Mouse (Mus musculus) hindbrain, embryonic 13.5 days (tissue): ENCODE results near the gene Sirt7. TPM values are rescaled to one million over a fixed set of nuclear protein-coding genes. Genes with fewer than 3 reads are reported as not detected.

Experiments used
- ATAC-seq: fragments of 200-750 bp; cut with Nextera tagmentation; 2 replicates; pipeline ENCODE4 v1.8.0; 2017; ENCODE audit warnings: moderate TSS enrichment; ENCODE audit not compliant: low FRiP score
- H3K27ac ChIP-seq: fragments of 300-500 bp; sonication (generic); 2 replicates; pipeline ENCODE4 v1.5.1; 2015; ENCODE audit warnings: inconsistent platforms, mild to moderate bottlenecking, moderate library complexity
- H3K27me3 ChIP-seq: fragments of 300-500 bp; sonication (generic); 2 replicates; pipeline ENCODE4 v1.6.1; 2015; ENCODE audit warnings: mild to moderate bottlenecking, inconsistent platforms
- H3K36me3 ChIP-seq: fragments of 300-500 bp; sonication (generic); 2 replicates; pipeline ENCODE4 v1.6.1; 2015; ENCODE audit warnings: mild to moderate bottlenecking, inconsistent platforms
- H3K4me1 ChIP-seq: fragments of 300-500 bp; sonication (generic); replicated peaks from 2 replicates; pipeline ENCODE4 v1.6.1; 2015; ENCODE audit warnings: inconsistent platforms
- H3K4me2 ChIP-seq: fragments of 300-500 bp; sonication (generic); 2 replicates; pipeline ENCODE4 v1.6.1; 2015; ENCODE audit warnings: inconsistent platforms, mild to moderate bottlenecking, moderate library complexity
- H3K4me3 ChIP-seq: fragments of 300-500 bp; sonication (generic); 2 replicates; pipeline ENCODE4 v1.5.1; 2015; ENCODE audit warnings: mild to moderate bottlenecking, inconsistent platforms
- H3K9ac ChIP-seq: fragments of 300-500 bp; sonication (generic); 2 replicates; pipeline ENCODE4 v1.6.1; 2015; ENCODE audit warnings: mild to moderate bottlenecking, inconsistent platforms
- H3K9me3 ChIP-seq: fragments of 300-500 bp; sonication (generic); 2 replicates; pipeline ENCODE4 v1.6.1; 2016; ENCODE audit warnings: inconsistent platforms
- WGBS: fragments of 180-500 bp; shearing (Covaris S2); methylation state at CpG from one replicate; pipeline ENCODE4 v1.1.7; 2015; 5-methylcytosine and 5-hydroxymethylcytosine counted together
- polyA plus RNA-seq: library from polyadenylated mRNA; unstranded; fragments of >200 nt; fragmentation: Nextera tagmentation; extraction: Ambion mirVana; gene quantifications from 2 replicates; pipeline ENCODE4 v1.2.1, GENCODE M21; 2015

The Sirt7 gene
- polyA plus RNA-seq, 1 experiment from 2014 or later: 50.6 TPM

- Histone ChIP-seq H3K4me3 (no peak overlapping the region), H3K4me2 (no peak overlapping the region), H3K4me1 (peaks cover 27% of the 10 kb centered on the region), H3K27ac (no peak overlapping the region), H3K27me3 (peaks cover 32% of the 10 kb centered on the region), H3K9me3 (no peaks in the 10 kb centered on the region), H3K36me3 (peaks cover 74% of the 10 kb centered on the region), H3K9ac (0 out of 2 replicates have a peak overlapping the region, but pooled peaks have one; percentile 2)
- ATAC-seq: no peak
- 81% methylated on average over 9 of the region's 9 CpGs for WGBS
Observed at GRCm38 (mm10) chr11:120610477-120611046, 14.5 kb downstream of the Sirt7 start.

GRCm38 (mm10) chr11:120609250-120609649 lies 15.8 kb downstream of the Sirt7 start:
- H3K27ac ChIP-seq: no peak overlapping the region
- peaks cover 32% of the 10 kb centered on the region for H3K27me3 ChIP-seq
- WGBS: 43% methylated on average over 7 of the region's 8 CpGs
- H3K4me3 ChIP-seq: no peak overlapping the region
- peaks cover 78% of the 10 kb centered on the region for H3K36me3 ChIP-seq
- 0 out of 2 replicates have a peak overlapping the region, but pooled peaks have one; percentile 61 for H3K9ac ChIP-seq
- no peak overlapping the region for H3K4me2 ChIP-seq
- H3K9me3 ChIP-seq: no peaks in the 10 kb centered on the region
- H3K4me1 ChIP-seq: peaks cover 21% of the 10 kb centered on the region
- ATAC-seq: no peak; the same call in 1 of the 2 replicates

DNA sequence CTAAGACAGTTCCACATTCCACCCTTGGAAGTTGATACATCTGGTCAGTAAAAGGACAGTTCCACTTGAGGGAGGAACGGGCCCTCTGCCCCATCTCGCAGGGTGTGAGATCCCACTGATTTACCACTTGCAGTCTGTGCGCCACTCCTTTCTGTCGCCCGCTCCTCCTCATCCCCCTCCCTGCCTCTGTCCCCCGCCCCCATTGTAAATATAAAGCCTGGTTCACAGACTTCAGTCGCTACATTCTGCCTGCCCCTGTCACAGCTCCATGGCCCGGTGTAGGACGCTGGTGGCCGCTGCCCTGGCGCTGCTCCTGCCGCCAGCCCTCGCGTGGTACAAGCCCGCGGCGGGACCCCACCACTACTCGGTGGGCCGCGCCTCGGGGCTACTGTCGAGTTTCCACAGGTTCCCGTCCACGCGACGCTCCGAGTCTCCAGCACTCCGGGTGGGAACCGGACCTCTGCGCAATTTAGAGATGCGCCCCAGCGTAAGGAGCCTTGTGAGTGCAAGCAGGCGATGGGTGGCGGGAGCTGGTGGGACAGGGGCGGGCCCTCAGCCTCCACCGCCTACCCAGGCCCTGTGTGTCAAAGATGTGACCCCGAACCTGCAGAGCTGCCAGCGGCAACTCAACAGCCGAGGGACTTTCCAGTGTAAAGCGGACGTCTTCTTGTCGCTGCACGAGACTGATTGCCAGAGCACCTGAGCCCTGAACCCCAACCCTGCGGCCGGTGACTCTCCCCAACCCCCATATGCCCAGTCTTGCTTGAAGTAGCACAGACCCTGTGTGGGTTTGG lies 16.6 kb downstream of the Sirt7 start, which contains the start of gene Npb:
Gene Npb, plus strand, starts transcription at position 237 of the 794 bp plus-strand sequence.
- no peaks in the 10 kb centered on the region for H3K9me3 ChIP-seq
- H3K27me3 ChIP-seq: peaks cover 32% of the 10 kb centered on the region
- no peak for ATAC-seq
- H3K4me1 ChIP-seq: peaks cover 21% of the 10 kb centered on the region
- H3K27ac ChIP-seq: no peak within 1 kb of the TSS
- H3K4me2 ChIP-seq: peak within 1 kb of the TSS; percentile 48
- WGBS: 6% methylated on average over 45 of the region's 45 CpGs
- peak within 1 kb of the TSS; percentile 61 for H3K9ac ChIP-seq
- H3K4me3 ChIP-seq: peak within 1 kb of the TSS; percentile 25
- peaks cover 78% of the 10 kb centered on the region for H3K36me3 ChIP-seq

DNA sequence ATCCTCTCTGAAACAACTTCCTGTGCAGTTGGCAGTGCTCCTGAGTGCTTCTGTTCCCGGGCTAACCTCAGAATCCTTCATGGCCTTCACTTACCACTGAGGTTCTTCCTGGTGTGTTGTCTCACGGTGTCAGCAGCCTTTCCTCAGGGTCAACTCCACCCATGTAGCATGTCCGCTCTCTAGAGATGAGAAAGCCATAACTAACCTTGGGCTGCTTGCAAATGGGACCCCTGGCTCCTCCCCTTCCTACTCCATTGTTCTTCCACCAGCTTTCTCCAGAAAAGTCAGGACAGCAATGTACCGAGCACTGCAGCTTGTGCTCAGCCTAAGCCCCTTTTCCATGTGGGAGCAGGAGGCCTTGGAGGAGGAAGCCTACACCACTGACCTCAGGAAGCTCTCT lies 18.3 kb downstream of the Sirt7 start:
- H3K36me3 ChIP-seq: peaks cover 78% of the 10 kb centered on the region
- no peak overlapping the region for H3K9ac ChIP-seq
- no peak overlapping the region for H3K4me3 ChIP-seq
- H3K4me2 ChIP-seq: no peak overlapping the region
- 79% methylated on average over 4 of the region's 4 CpGs for WGBS
- peaks cover 18% of the 10 kb centered on the region for H3K4me1 ChIP-seq
- peaks cover 32% of the 10 kb centered on the region for H3K27me3 ChIP-seq
- no peak for ATAC-seq
- H3K9me3 ChIP-seq: no peaks in the 10 kb centered on the region
- H3K27ac ChIP-seq: no peak overlapping the region

- Histone ChIP-seq H3K4me2 (no peak overlapping the region), H3K27ac (no peak overlapping the region), H3K9ac (no peak overlapping the region), H3K36me3 (peaks cover 77% of the 10 kb centered on the region), H3K4me3 (no peak overlapping the region), H3K9me3 (no peaks in the 10 kb centered on the region), H3K27me3 (peaks cover 32% of the 10 kb centered on the region), H3K4me1 (peaks cover 18% of the 10 kb centered on the region)
- no peak for ATAC-seq
- 92% methylated on average over 7 of the region's 7 CpGs for WGBS
Observed at GRCm38 (mm10) chr11:120605667-120606066, 19.4 kb downstream of the Sirt7 start.

GRCm38 (mm10) chr11:120603545-120603944 lies 21.5 kb downstream of the Sirt7 start:
- ATAC-seq: no peak
- Histone ChIP-seq H3K4me2 (no peak overlapping the region), H3K27me3 (peaks cover 18% of the 10 kb centered on the region), H3K4me1 (peaks cover 23% of the 10 kb centered on the region), H3K27ac (no peak overlapping the region), H3K9me3 (no peaks in the 10 kb centered on the region), H3K4me3 (no peak overlapping the region), H3K36me3 (peaks cover 67% of the 10 kb centered on the region), H3K9ac (no peak overlapping the region)
- 89% methylated on average over 2 of the region's 2 CpGs for WGBS

DNA sequence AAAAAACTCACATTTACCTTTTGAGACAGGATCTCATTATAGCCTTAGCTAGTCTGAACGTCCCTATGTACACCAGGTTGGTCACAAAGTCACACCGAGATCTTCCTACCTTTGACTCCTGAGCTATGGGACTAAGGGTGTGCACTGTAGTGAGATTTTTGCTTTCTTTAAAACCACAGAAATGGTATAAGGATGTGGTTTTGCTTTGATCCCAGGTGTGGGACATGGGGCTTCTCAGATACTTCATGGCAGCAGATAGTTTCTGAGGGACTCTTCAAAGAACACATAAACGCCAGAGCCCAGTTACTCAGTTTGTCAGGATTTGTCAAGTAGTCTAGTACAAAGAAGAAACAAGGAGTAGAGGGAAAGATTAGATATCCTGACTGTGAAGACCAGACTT lies 24.3 kb downstream of the Sirt7 start:
- peaks cover 28% of the 10 kb centered on the region for H3K4me1 ChIP-seq
- no peak overlapping the region for H3K9ac ChIP-seq
- ATAC-seq: no peak
- no peak overlapping the region for H3K27ac ChIP-seq
- peaks cover 65% of the 10 kb centered on the region for H3K36me3 ChIP-seq
- 93% methylated on average over 3 of the region's 3 CpGs for WGBS
- no peak overlapping the region for H3K4me2 ChIP-seq
- no peaks in the 10 kb centered on the region for H3K9me3 ChIP-seq
- no peak overlapping the region for H3K4me3 ChIP-seq
- no peaks in the 10 kb centered on the region for H3K27me3 ChIP-seq

GRCm38 (mm10) chr11:120598990-120599549 lies 26.0 kb downstream of the Sirt7 start:
- peaks cover 63% of the 10 kb centered on the region for H3K36me3 ChIP-seq
- H3K9ac ChIP-seq: peak overlapping the region; percentile 79

GRCm38 (mm10) chr11:120598283-120598989 lies 26.6 kb downstream of the Sirt7 start, which contains the start of the genes Alyref and Anapc11:
Alyref (minus strand) TSS chr11:120598365.
Anapc11 (plus strand) TSS chr11:120598421.
- peaks cover 28% of the 10 kb centered on the region for H3K4me1 ChIP-seq
- no peaks in the 10 kb centered on the region for H3K9me3 ChIP-seq
- peak within 1 kb of the TSS; percentile 100 for H3K4me3 ChIP-seq
- no peaks in the 10 kb centered on the region for H3K27me3 ChIP-seq
- H3K4me2 ChIP-seq: peak within 1 kb of the TSS; percentile 96
- WGBS: under 1% methylated on average over 88 of the region's 88 CpGs
- peak within 1 kb of the TSS; percentile 99 for H3K9ac ChIP-seq
- peak; percentile 98 for ATAC-seq
- H3K27ac ChIP-seq: peak within 1 kb of the TSS; percentile 92
- H3K36me3 ChIP-seq: peaks cover 63% of the 10 kb centered on the region

More at GRCm38 (mm10) chr11:120598990-120599549, 26.0 kb downstream of the Sirt7 start:
- Histone ChIP-seq H3K4me1 (peaks cover 28% of the 10 kb centered on the region), H3K4me3 (peak overlapping the region; percentile 100), H3K9me3 (no peaks in the 10 kb centered on the region), H3K27me3 (no peaks in the 10 kb centered on the region), H3K4me2 (peak overlapping the region; percentile 79), H3K27ac (peak overlapping the region; percentile 92; the same call in 1 of the 2 replicates)
- ATAC-seq: 0 out of 2 replicates have a peak, but pooled peaks have one; percentile 7
- WGBS: 49% methylated on average over 17 of the region's 17 CpGs

DNA sequence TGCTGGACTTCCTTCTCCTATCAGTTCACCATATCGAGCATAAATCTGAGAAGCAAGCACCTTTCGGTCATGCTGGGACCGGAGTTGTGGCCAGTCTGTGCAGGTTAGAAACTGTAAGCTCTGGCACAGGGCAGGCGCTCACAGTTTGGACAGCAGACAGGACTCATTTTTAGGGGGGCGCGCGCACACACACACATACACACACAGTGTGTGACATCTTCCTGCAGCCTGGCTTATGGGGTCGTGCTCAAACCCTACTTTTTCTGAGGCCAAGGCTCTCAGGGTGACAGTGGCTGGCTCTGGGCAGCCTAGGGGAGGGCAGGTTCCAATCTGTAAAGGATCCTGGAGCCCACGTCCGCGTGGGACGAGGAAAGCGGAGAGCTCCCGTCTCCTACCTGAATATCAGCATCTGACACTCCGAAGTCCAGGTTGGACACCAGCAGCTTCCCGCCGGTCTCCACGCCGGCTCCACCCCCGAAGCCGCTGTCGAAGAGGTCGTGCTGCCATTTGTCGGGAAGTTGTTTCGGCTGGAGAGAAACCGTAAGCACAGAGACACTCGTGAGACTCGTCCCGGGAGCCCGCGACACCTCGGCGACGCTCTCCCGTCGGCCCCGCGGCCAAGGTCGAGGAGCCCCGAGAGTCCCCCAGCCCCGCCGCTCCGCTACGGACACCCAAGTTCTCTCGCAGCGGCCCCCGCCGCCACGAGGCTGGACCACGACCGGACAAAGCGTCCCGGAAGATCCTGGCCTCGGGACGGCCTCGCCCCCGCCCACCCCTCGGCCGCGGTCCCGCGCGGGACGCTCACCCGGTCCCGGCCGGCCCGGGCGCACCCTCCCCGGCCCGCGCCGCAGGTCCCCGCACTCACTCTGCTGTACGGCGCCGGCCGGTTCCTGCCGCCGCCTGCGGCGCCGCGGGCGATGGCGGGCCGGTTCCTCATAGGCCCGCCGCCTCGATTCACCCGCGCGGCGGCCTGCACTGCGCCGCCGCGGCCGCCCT lies 27.5 kb downstream of the Sirt7 start:
- peak overlapping the region; percentile 99 for H3K9ac ChIP-seq
- H3K4me1 ChIP-seq: peaks cover 28% of the 10 kb centered on the region
- H3K4me3 ChIP-seq: peak overlapping the region; percentile 100
- no peaks in the 10 kb centered on the region for H3K27me3 ChIP-seq
- peaks cover 63% of the 10 kb centered on the region for H3K36me3 ChIP-seq
- peak overlapping the region; percentile 96 for H3K4me2 ChIP-seq
- no peaks in the 10 kb centered on the region for H3K9me3 ChIP-seq
- WGBS: 6% methylated on average over 81 of the region's 99 CpGs
- ATAC-seq: peak; percentile 67
- peak overlapping the region; percentile 92 for H3K27ac ChIP-seq

DNA sequence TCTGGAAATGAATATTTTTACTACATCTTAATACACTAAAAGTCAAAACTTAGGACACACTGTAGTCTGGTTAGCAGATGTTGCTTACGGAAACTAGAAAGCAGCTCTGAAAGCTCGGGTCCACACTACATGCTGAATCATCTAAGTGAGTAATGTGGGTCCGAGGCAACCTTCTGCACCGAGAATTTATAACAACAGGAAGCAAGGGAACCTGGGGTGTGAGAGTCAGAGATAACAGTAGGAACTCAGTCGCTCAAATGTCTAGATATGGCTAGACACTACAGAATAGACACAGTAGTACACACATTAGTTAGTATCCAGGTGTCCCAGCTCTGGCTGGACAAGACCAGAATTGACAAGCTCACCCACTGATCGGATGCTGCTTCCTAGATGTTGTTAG lies 36.5 kb downstream of the Sirt7 start:
- Histone ChIP-seq H3K4me3 (no peak overlapping the region), H3K36me3 (peaks cover 88% of the 10 kb centered on the region), H3K9ac (no peak overlapping the region), H3K4me2 (no peak overlapping the region), H3K4me1 (no peaks in the 10 kb centered on the region), H3K9me3 (peaks cover 4% of the 10 kb centered on the region; the same call in 1 of the 2 replicates), H3K27me3 (no peaks in the 10 kb centered on the region), H3K27ac (no peak overlapping the region)
- 93% methylated on average over 6 of the region's 6 CpGs for WGBS
- ATAC-seq: no peak
